Mouse (Mus musculus) ES-E14 (cell line): ENCODE measurements around the gene Elfn1. TPM values are rescaled to one million over a fixed set of nuclear protein-coding genes. Genes with fewer than 3 reads are reported as not detected.

Experiments used
- DNase-seq: peaks from one replicate; pipeline ENCODE4 v3.0.0-alpha.2; 2013; ENCODE audit warnings: low read depth, low spot score
- H3K27ac ChIP-seq: 2 replicates; pipeline ENCODE4 v1.5.1; 2012; ENCODE audit warnings: low read depth, mild to moderate bottlenecking, low read length, moderate library complexity, mixed read lengths; ENCODE audit not compliant: poor library complexity, insufficient read depth, severe bottlenecking
- H3K36me3 ChIP-seq: 2 replicates; pipeline ENCODE4 v1.6.1; 2012; ENCODE audit warnings: mild to moderate bottlenecking, low read length, moderate library complexity, mixed read lengths; ENCODE audit not compliant: control insufficient read depth, poor library complexity, insufficient read depth, severe bottlenecking
- H3K4me1 ChIP-seq, 2 experiments: fragments of 150-350 bp in 1 of 2; sonication (generic) in 1 of 2; 2 replicates each; pipeline ENCODE4 v1.6.1; 2012; ENCODE audit warnings: low read length in 2 of 2, mild to moderate bottlenecking in 1 of 2, mixed read lengths in 1 of 2; ENCODE audit not compliant: control insufficient read depth in 2 of 2, insufficient read depth in 2 of 2, poor library complexity in 1 of 2
- H3K4me3 ChIP-seq, 2 experiments: fragments of 150-350 bp in 1 of 2; sonication (generic) in 1 of 2; 2 replicates each; pipeline ENCODE4 v1.5.1; 2012; ENCODE audit warnings: low read length in 2 of 2, low read depth in 1 of 2, mild to moderate bottlenecking in 1 of 2, mixed read lengths in 1 of 2; ENCODE audit not compliant: insufficient read depth in 1 of 2, poor library complexity in 1 of 2, severe bottlenecking in 1 of 2
- H3K9ac ChIP-seq: 2 replicates; pipeline ENCODE4 v1.6.1; 2012; ENCODE audit warnings: low read depth, mild to moderate bottlenecking, low read length, mixed read lengths; ENCODE audit not compliant: poor library complexity, insufficient read depth, severe bottlenecking
- H3K9me3 ChIP-seq: fragments of 150-350 bp; sonication (generic); 2 replicates; pipeline ENCODE4 v1.6.1; 2012; ENCODE audit warnings: low read depth, mild to moderate bottlenecking, low read length; ENCODE audit not compliant: control insufficient read depth, insufficient read depth
- CHD2 ChIP-seq: IDR thresholded peaks from 2 replicates; pipeline ENCODE4 v1.6.1; 2014; ENCODE audit warnings: mild to moderate bottlenecking, low read depth, low read length, inconsistent platforms
- HCFC1 ChIP-seq: IDR thresholded peaks from 2 replicates; pipeline ENCODE4 v1.6.1; 2012; ENCODE audit warnings: low read length, inconsistent platforms, borderline replicate concordance; ENCODE audit not compliant: insufficient read depth
- MAFK ChIP-seq: IDR thresholded peaks from 2 replicates; pipeline ENCODE4 v1.6.1; 2014; ENCODE audit warnings: mild to moderate bottlenecking, low read depth, low read length, inconsistent platforms; ENCODE audit not compliant: insufficient read depth
- ZC3H11A ChIP-seq: IDR thresholded peaks from 2 replicates; pipeline ENCODE4 v1.6.1; 2012; ENCODE audit warnings: low read depth, mild to moderate bottlenecking, inconsistent platforms, low read length, borderline replicate concordance
- ZNF384 ChIP-seq: IDR thresholded peaks from 2 replicates; pipeline ENCODE4 v1.6.1; 2012; ENCODE audit warnings: low read depth, low read length, inconsistent platforms
- in situ Hi-C, 2 experiments: fragments of 600-800 bp; cut with MboI; formaldehyde crosslinking; loops; one replicate each; pipeline ENCODE4 v1.15.1; 2025; ENCODE audit warnings: low sequenced_read_pairs in 2 of 2, inconsistent platforms in 1 of 2; ENCODE audit not compliant: unreplicated experiment in 2 of 2
- total RNA-seq: library from RNA; depleted of rRNA; stranded (reverse); fragments of 300-350 nt; gene quantifications from 2 replicates; pipeline ENCODE4 v1.2.3, GENCODE M21; 2012; rRNA removed

Gene Elfn1
- total RNA-seq, 1 experiment, result 1.1 TPM

- H3K27ac ChIP-seq, result no peak overlapping the region
- H3K9ac ChIP-seq, result no peak overlapping the region
- in situ Hi-C loops, result no loop called here
- no peaks in the 10 kb centered on the region for H3K4me1 ChIP-seq
- no peaks in the 10 kb centered on the region for H3K9me3 ChIP-seq
- H3K4me3 ChIP-seq, result no peak overlapping the region
- no peak for DNase-seq
- TF ChIP-seq ZNF384, result no peak
- no peak for TF ChIP-seq HCFC1
- TF ChIP-seq ZC3H11A, result no peak
- no peak for TF ChIP-seq MAFK
- TF ChIP-seq CHD2, result no peak
- no peaks in the 10 kb centered on the region for H3K36me3 ChIP-seq
Measured at GRCm38 (mm10) chr5:140021755-140022154, 114.0 kb downstream of the Elfn1 start.

GRCm38 (mm10) chr5:140022861-140023260 is 115.1 kb downstream of the Elfn1 start:
- H3K9me3 ChIP-seq, result no peaks in the 10 kb centered on the region
- H3K9ac ChIP-seq, result no peak overlapping the region
- H3K36me3 ChIP-seq, result no peaks in the 10 kb centered on the region; the same call in 1 of the 2 replicates
- H3K27ac ChIP-seq, result no peak overlapping the region
- H3K4me1 ChIP-seq, result no peaks in the 10 kb centered on the region
- H3K4me3 ChIP-seq, result no peak overlapping the region
- TF ChIP-seq ZNF384 (no peak), ZC3H11A (no peak), CHD2 (no peak), MAFK (no peak), HCFC1 (no peak)
- in situ Hi-C loops, result no loop called here
- no peak for DNase-seq

GRCm38 (mm10) chr5:140023941-140024500 is 116.3 kb downstream of the Elfn1 start:
- Histone ChIP-seq H3K4me3 (no peak overlapping the region), H3K4me1 (0 out of 4 replicates have a peak, but pooled peaks cover 0 to under 1% of the 10 kb centered on the region in 2 experiments), H3K36me3 (no peaks in the 10 kb centered on the region; the same call in 1 of the 2 replicates), H3K9ac (no peak overlapping the region), H3K9me3 (no peaks in the 10 kb centered on the region), H3K27ac (no peak overlapping the region)
- in situ Hi-C loops, result no loop called here
- TF ChIP-seq MAFK (no peak), CHD2 (no peak), HCFC1 (no peak), ZNF384 (no peak), ZC3H11A (no peak)
- no peak for DNase-seq

Other genes with a start within 250 kb of the Elfn1 start
- 2.1 and 2.2 TPM in 2 replicates for gene Micall2, start 171.6 kb upstream of the Elfn1 start, total RNA-seq
- 164 and 203 TPM in 2 replicates for gene Ints1, start 132.3 kb upstream of the Elfn1 start, total RNA-seq
- gene Mafk, start 116.4 kb upstream of the Elfn1 start, total RNA-seq, result 16.8 and 19.9 TPM in 2 replicates
- 2.7 and 4.9 TPM in 2 replicates for gene Tmem184a, start 88.0 kb upstream of the Elfn1 start, total RNA-seq
- not detected in 2 replicates for gene Gm26938, start 81.5 kb upstream of the Elfn1 start, total RNA-seq
- gene Psmg3, start 81.1 kb upstream of the Elfn1 start, total RNA-seq, result 24.7 and 28.6 TPM in 2 replicates